Comparison of ENCODE assay signal across 38 mouse cellular contexts in the genomic region with DNA sequence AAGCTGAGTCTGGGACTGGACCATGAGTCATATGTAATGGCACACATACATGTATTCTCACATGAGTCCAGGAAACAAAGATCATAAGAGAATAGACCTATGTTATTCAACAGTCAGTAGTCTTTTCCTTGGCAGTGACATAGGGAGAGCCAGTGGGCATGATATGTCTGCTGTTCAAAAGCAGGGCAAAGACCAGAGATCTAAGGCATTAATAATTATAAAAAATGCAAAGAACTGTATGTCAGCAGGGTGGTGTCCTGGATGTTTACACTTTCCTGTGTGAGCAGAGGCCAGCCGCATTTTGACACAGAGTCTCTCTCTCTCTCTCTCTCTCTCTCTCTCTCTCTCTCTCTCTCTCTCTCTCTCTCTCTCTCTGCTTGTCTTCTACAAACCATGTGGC. TPM values are rescaled to one million over a fixed set of nuclear protein-coding genes. Genes with fewer than 3 reads are reported as not detected.
"Had no signal": no experiment of that assay in that cellular context is flagged by ENCODE, and none has a peak within 500 bp of the region (broad histone marks: within the 10 kb centered on the region; RNA-seq: fewer than 3 reads in every experiment).

A gene (plus strand): TSS at position 301 of the 400 bp plus-strand sequence.

- H3K4me2 ChIP-seq: limb, embryonic 12.5 days; limb, embryonic 13.5 days; limb, embryonic 15.5 days; liver, embryonic 11.5 days; liver, embryonic 12.5 days; liver, embryonic 13.5 days; liver, embryonic 15.5 days; lung, embryonic 14.5 days; lung, embryonic 15.5 days; midbrain, embryonic 11.5 days; midbrain, embryonic 12.5 days; midbrain, embryonic 13.5 days; midbrain, embryonic 15.5 days; neural tube, embryonic 12.5 days had no signal

- H3K4me1 ChIP-seq: limb, embryonic 10.5 days; limb, embryonic 12.5 days; limb, embryonic 13.5 days; limb, embryonic 15.5 days; liver, embryonic 12.5 days; liver, embryonic 13.5 days; liver, embryonic 15.5 days; lung, embryonic 15.5 days; megakaryocyte, embryonic 14.5 days; midbrain, embryonic 10.5 days; midbrain, embryonic 12.5 days; midbrain, embryonic 13.5 days; midbrain, embryonic 15.5 days; neural tube, embryonic 12.5 days had no signal

- H3K9me3 ChIP-seq: limb, embryonic 10.5 days; limb, embryonic 13.5 days; limb, embryonic 15.5 days; liver, embryonic 12.5 days; liver, embryonic 13.5 days; liver, embryonic 15.5 days; lung, embryonic 15.5 days; midbrain, embryonic 10.5 days; midbrain, embryonic 12.5 days; midbrain, embryonic 13.5 days; midbrain, embryonic 15.5 days; neural tube, embryonic 12.5 days had no signal

- H3K36me3 ChIP-seq: limb, embryonic 10.5 days; limb, embryonic 12.5 days; limb, embryonic 13.5 days; limb, embryonic 15.5 days; liver, embryonic 12.5 days; liver, embryonic 13.5 days; liver, embryonic 15.5 days; lung, embryonic 15.5 days; midbrain, embryonic 10.5 days; midbrain, embryonic 12.5 days; midbrain, embryonic 13.5 days; midbrain, embryonic 15.5 days; neural tube, embryonic 12.5 days had no signal

- H3K27me3 ChIP-seq: limb, embryonic 12.5 days; limb, embryonic 13.5 days; limb, embryonic 15.5 days; liver, embryonic 12.5 days; liver, embryonic 13.5 days; liver, embryonic 15.5 days; lung, embryonic 15.5 days; megakaryocyte, embryonic 14.5 days; midbrain, embryonic 12.5 days; midbrain, embryonic 13.5 days; midbrain, embryonic 15.5 days; neural tube, embryonic 12.5 days had no signal

- H3K4me3 ChIP-seq: limb, embryonic 10.5 days; limb, embryonic 12.5 days; limb, embryonic 13.5 days; limb, embryonic 15.5 days; liver, embryonic 12.5 days; liver, embryonic 13.5 days; liver, embryonic 15.5 days; lung, embryonic 15.5 days; megakaryocyte, embryonic 14.5 days; midbrain, embryonic 10.5 days; midbrain, embryonic 12.5 days; midbrain, embryonic 13.5 days; midbrain, embryonic 15.5 days; myocyte; neural tube, embryonic 12.5 days had no signal

- H3K9ac ChIP-seq: limb, embryonic 12.5 days; limb, embryonic 13.5 days; limb, embryonic 15.5 days; liver, embryonic 12.5 days; liver, embryonic 13.5 days; liver, embryonic 14.5 days; liver, embryonic 15.5 days; liver, postnatal 0 days; lung, embryonic 14.5 days; lung, embryonic 15.5 days; midbrain, embryonic 12.5 days; midbrain, embryonic 13.5 days; midbrain, embryonic 15.5 days; neural tube, embryonic 12.5 days had no signal

- DNase-seq: left cerebral cortex, postnatal 4 days; liver; liver, embryonic 13.5 days; liver, postnatal 0 days; lung, adult 18-20 months; lung, adult 2 months; lung, embryonic 14.5 days; lung, postnatal 10 days; lung, postnatal 14 days; lung, postnatal 36 days; lung, postnatal 4 days; midbrain, embryonic 14.5 days had no signal

- H3K27ac ChIP-seq: limb, embryonic 10.5 days; limb, embryonic 12.5 days; limb, embryonic 13.5 days; limb, embryonic 15.5 days; liver, embryonic 12.5 days; liver, embryonic 13.5 days; liver, embryonic 14.5 days; liver, embryonic 15.5 days; lung, embryonic 15.5 days; macrophage; midbrain, embryonic 10.5 days; midbrain, embryonic 12.5 days; midbrain, embryonic 13.5 days; midbrain, embryonic 15.5 days; neural tube, embryonic 12.5 days had no signal

- ATAC-seq: liver, embryonic 12.5 days; liver, postnatal 0 days; lung, postnatal 0 days; midbrain, embryonic 13.5 days; midbrain, embryonic 15.5 days; midbrain, embryonic 16.5 days had no signal

RNA-seq across cellular contexts. Expression of the gene that starts here (rescaled TPM):
- polyA plus RNA-seq: limb, embryonic 10.5 days; limb, embryonic 11.5 days; limb, embryonic 12.5 days; limb, embryonic 13.5 days; limb, embryonic 14.5 days; limb, embryonic 15.5 days; liver, embryonic 11.5 days; liver, embryonic 12.5 days; liver, embryonic 13.5 days; liver, embryonic 16.5 days; liver, postnatal 0 days; lung, adult 2 months; lung, embryonic 14.5 days; lung, embryonic 15.5 days; lung, embryonic 16.5 days; lung, postnatal 0 days; macrophage; midbrain, embryonic 10.5 days; midbrain, embryonic 11.5 days; midbrain, embryonic 12.5 days; midbrain, embryonic 13.5 days; midbrain, embryonic 14.5 days; midbrain, embryonic 15.5 days; midbrain, embryonic 16.5 days; midbrain, postnatal 0 days; myocyte; neural tube, embryonic 11.5 days; neural tube, embryonic 12.5 days had no signal
